Comparison of ENCODE assay signal across 14 mouse cellular contexts in the genomic region with DNA sequence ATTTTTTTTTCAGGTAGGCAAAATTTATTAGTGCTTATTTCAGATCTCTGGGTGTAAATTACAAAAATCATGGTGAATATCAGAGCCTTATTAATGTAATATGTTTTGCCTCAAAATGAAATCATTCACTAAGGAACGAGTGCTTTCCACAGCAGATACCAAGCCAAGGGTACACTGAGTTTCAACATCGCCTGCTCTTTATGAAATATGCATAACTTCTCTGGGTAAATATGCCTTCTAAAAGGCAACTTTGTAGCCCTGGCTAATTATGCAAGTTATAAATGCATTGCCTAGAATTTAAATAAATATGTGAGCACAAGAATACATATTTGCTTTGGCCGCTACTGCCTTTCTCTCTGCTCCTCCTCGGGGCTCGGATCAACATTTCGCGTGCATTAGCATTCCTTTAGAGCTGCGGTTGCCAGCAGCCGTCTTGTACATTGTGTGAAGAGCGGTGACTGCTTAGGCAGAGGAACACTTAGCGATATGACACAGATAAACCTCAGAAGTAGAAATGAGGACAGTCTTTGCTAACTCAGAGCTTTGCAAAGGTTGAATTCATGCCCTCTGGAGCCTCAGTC.
A peak's percentile ranks its signal among the peaks of the same experiment; 100 is the strongest.
DNase-seq lines count a peak whose midpoint lies in the region; ATAC-seq and TF ChIP-seq lines count a peak whose summit lies in the region.
"Had no signal": no experiment of that assay in that cellular context is flagged by ENCODE, and none has a peak within 500 bp of the region (broad histone marks: within the 10 kb centered on the region; RNA-seq: fewer than 3 reads in every experiment).

No protein-coding gene starts in this region.

- H3K9ac ChIP-seq in forebrain, embryonic 14.5 days (ENCODE audit: low read length): no peak overlapping the region
- H3K9ac ChIP-seq in forebrain, embryonic 11.5 days (ENCODE audit: low read length): no peak overlapping the region
- H3K9ac ChIP-seq in kidney, postnatal 0 days (ENCODE audit: low read depth, low read length): no peak overlapping the region
- H3K9ac ChIP-seq in stomach, postnatal 0 days (ENCODE audit: low read length): no peak overlapping the region
- H3K9ac ChIP-seq: liver, embryonic 14.5 days had no signal

- DNase-seq in forebrain, embryonic 14.5 days (ENCODE audit: low spot score): peak; percentile 45
- DNase-seq in forebrain, embryonic 11.5 days (ENCODE audit: low spot score): no peak
- peak; percentile 26 for DNase-seq in kidney, postnatal 0 days (ENCODE audit: low spot score)
- no peak for DNase-seq in kidney, adult 8-10 months
- DNase-seq in right cerebral cortex, postnatal 4 days: peak; percentile 16
- DNase-seq in right cerebral cortex, postnatal 14 days: no peak
- DNase-seq in stomach, postnatal 0 days (ENCODE audit: low spot score): peak; percentile 32
- DNase-seq in spleen, adult 18-20 months: no peak
- DNase-seq: cerebellum, adult 8-10 months; embryo, embryonic 11 days; heart, adult 18-20 months; kidney, postnatal 36 days; thymus, postnatal 14 days had no signal

- H3K36me3 ChIP-seq in forebrain, embryonic 14.5 days (ENCODE audit: control insufficient read depth, insufficient read depth, low read length): no peaks in the 10 kb centered on the region
- H3K36me3 ChIP-seq in forebrain, embryonic 11.5 days (ENCODE audit: control insufficient read depth, insufficient read depth, low read length): no peaks in the 10 kb centered on the region
- H3K36me3 ChIP-seq in kidney, postnatal 0 days (ENCODE audit: insufficient read depth, low read length): no peaks in the 10 kb centered on the region
- H3K36me3 ChIP-seq in stomach, postnatal 0 days (ENCODE audit: control insufficient read depth, insufficient read depth, low read length): no peaks in the 10 kb centered on the region

- H3K27ac ChIP-seq in forebrain, embryonic 14.5 days (ENCODE audit: low read depth, low read length): no peak overlapping the region
- H3K27ac ChIP-seq in forebrain, embryonic 11.5 days (ENCODE audit: low read depth, low read length): no peak overlapping the region
- H3K27ac ChIP-seq in kidney, postnatal 0 days: no peak overlapping the region
- no peak overlapping the region for H3K27ac ChIP-seq in stomach, postnatal 0 days (replicated peaks)
- H3K27ac ChIP-seq: liver, embryonic 14.5 days had no signal

- H3K4me2 ChIP-seq in forebrain, embryonic 14.5 days (ENCODE audit: low read length): no peak overlapping the region
- no peak overlapping the region for H3K4me2 ChIP-seq in forebrain, embryonic 11.5 days (ENCODE audit: low read depth, low read length, severe bottlenecking)
- H3K4me2 ChIP-seq in kidney, postnatal 0 days (ENCODE audit: low read length): no peak overlapping the region
- H3K4me2 ChIP-seq in stomach, postnatal 0 days (replicated peaks; ENCODE audit: low read depth): no peak overlapping the region

- H3K9me3 ChIP-seq in forebrain, embryonic 14.5 days (replicated peaks; ENCODE audit: control insufficient read depth, low read length): no peaks in the 10 kb centered on the region
- no peaks in the 10 kb centered on the region for H3K9me3 ChIP-seq in forebrain, embryonic 11.5 days (ENCODE audit: control insufficient read depth, low read length)
- H3K9me3 ChIP-seq in kidney, postnatal 0 days (replicated peaks; ENCODE audit: low read length): no peaks in the 10 kb centered on the region
- H3K9me3 ChIP-seq in stomach, postnatal 0 days (ENCODE audit: control insufficient read depth, low read length): no peaks in the 10 kb centered on the region

- TF ChIP-seq EP300 in stomach, postnatal 0 days (optimal IDR thresholded peaks at IDR 0.05): no peak

- WGBS in forebrain, embryonic 14.5 days: 57% methylated on average over 11 of the region's 11 CpGs
- 66% methylated on average over 11 of the region's 11 CpGs for WGBS in forebrain, embryonic 11.5 days
- WGBS in kidney, postnatal 0 days: 63% methylated on average over 11 of the region's 11 CpGs
- WGBS in stomach, postnatal 0 days: 12% methylated on average over 11 of the region's 11 CpGs

- no peaks in the 10 kb centered on the region for H3K4me1 ChIP-seq in forebrain, embryonic 14.5 days (ENCODE audit: control insufficient read depth, insufficient read depth, low read length)
- H3K4me1 ChIP-seq in forebrain, embryonic 11.5 days (replicated peaks; ENCODE audit: control insufficient read depth, insufficient read depth, low read length): no peaks in the 10 kb centered on the region
- no peaks in the 10 kb centered on the region for H3K4me1 ChIP-seq in kidney, postnatal 0 days (replicated peaks; ENCODE audit: insufficient read depth, low read length)
- no peaks in the 10 kb centered on the region for H3K4me1 ChIP-seq in stomach, postnatal 0 days (replicated peaks; ENCODE audit: control insufficient read depth, insufficient read depth)

- no peak overlapping the region for H3K4me3 ChIP-seq in forebrain, embryonic 14.5 days (ENCODE audit: low read depth, low read length)
- H3K4me3 ChIP-seq in forebrain, embryonic 11.5 days (ENCODE audit: low read depth, low read length): no peak overlapping the region
- H3K4me3 ChIP-seq in kidney, postnatal 0 days (replicated peaks; ENCODE audit: low read depth, low read length): no peak overlapping the region
- H3K4me3 ChIP-seq in stomach, postnatal 0 days (ENCODE audit: low read depth, low read length): no peak overlapping the region

- no peak for TF ChIP-seq CTCF in kidney, postnatal 0 days (IDR thresholded peaks at IDR 0.05; ENCODE audit: low read depth)
- TF ChIP-seq CTCF in stomach, postnatal 0 days (IDR thresholded peaks at IDR 0.05; ENCODE audit: low read depth): no peak

- no peak for ATAC-seq in forebrain, embryonic 14.5 days
- ATAC-seq in forebrain, embryonic 11.5 days (replicated peaks; ENCODE audit: low FRiP score): no peak
- ATAC-seq in kidney, postnatal 0 days (replicated peaks; ENCODE audit: low FRiP score, low read depth): no peak
- no peak for ATAC-seq in stomach, postnatal 0 days (ENCODE audit: low FRiP score, low TSS enrichment)

- no peaks in the 10 kb centered on the region for H3K27me3 ChIP-seq in forebrain, embryonic 14.5 days (replicated peaks; ENCODE audit: control insufficient read depth, insufficient read depth, low read length)
- H3K27me3 ChIP-seq in forebrain, embryonic 11.5 days (ENCODE audit: control insufficient read depth, insufficient read depth, low read length): no peaks in the 10 kb centered on the region
- no peaks in the 10 kb centered on the region for H3K27me3 ChIP-seq in kidney, postnatal 0 days (ENCODE audit: insufficient read depth, low read length)
- no peaks in the 10 kb centered on the region for H3K27me3 ChIP-seq in stomach, postnatal 0 days (ENCODE audit: control insufficient read depth, insufficient read depth, low read length)

Comparison
In these comparisons a context has a peak if more than half of its experiments do, and no peak if none do; other contexts are left out.
1. DNase-seq: peak in forebrain, embryonic 14.5 days (single experiment), kidney, postnatal 0 days (single experiment), right cerebral cortex, postnatal 4 days (single experiment) and stomach, postnatal 0 days (single experiment); none in forebrain, embryonic 11.5 days (single experiment), kidney, adult 8-10 months (0 of 2), right cerebral cortex, postnatal 14 days (single experiment) and spleen, adult 18-20 months (0 of 2).